Mouse (Mus musculus) cortical plate, adult 2 months (tissue): ENCODE data around the gene Daglb. TPM values are rescaled to one million over a fixed set of nuclear protein-coding genes. Genes with fewer than 3 reads are reported as not detected.
A peak's percentile ranks its signal among the peaks of the same experiment; 100 is the strongest.
"Not testable (repeated sequence)": the region's sequence is repeated elsewhere in the genome, so short reads cannot be mapped to it uniquely, and the experiment has no call there.

ENCODE experiments used
- H3K27ac ChIP-seq: fragments of 200-500 bp; 2 replicates; pipeline ENCODE4 v1.5.1; 2012; ENCODE audit warnings: low read length, control low read depth, inconsistent platforms; ENCODE audit not compliant: insufficient read depth
- H3K4me1 ChIP-seq: fragments of 200-500 bp; 2 replicates; pipeline ENCODE4 v1.6.1; 2011; ENCODE audit warnings: low read length; ENCODE audit not compliant: control insufficient read depth, insufficient read depth
- H3K4me3 ChIP-seq: fragments of 200-500 bp; 2 replicates; pipeline ENCODE4 v1.5.1; 2011; ENCODE audit warnings: mild to moderate bottlenecking, low read length, control low read depth; ENCODE audit not compliant: insufficient read depth
- CTCF ChIP-seq: fragments of 200-500 bp; IDR thresholded peaks from 2 replicates; pipeline ENCODE4 v1.5.1; 2011; ENCODE audit warnings: mild to moderate bottlenecking, control low read depth, low read length; ENCODE audit not compliant: insufficient read depth; ENCODE audit errors: extremely low read depth
- POLR2A ChIP-seq: fragments of 200-500 bp; IDR thresholded peaks from 2 replicates; pipeline ENCODE4 v1.6.1; 2011; ENCODE audit warnings: mild to moderate bottlenecking, low read length, control low read depth; ENCODE audit not compliant: insufficient read depth; ENCODE audit errors: extremely low read depth
- polyA plus RNA-seq: library from polyadenylated mRNA; depleted of rRNA; stranded (reverse); fragments of >200 nt; gene quantifications from 2 replicates; pipeline ENCODE4 v1.2.3, GENCODE M21; 2012

The Daglb gene
- polyA plus RNA-seq, 1 experiment: 30.4 TPM

GRCm38 (mm10) chr5:143499686-143500085 is 35.3 kb downstream of the Daglb start:
- Histone ChIP-seq H3K27ac (no peak overlapping the region), H3K4me3 (no peak overlapping the region), H3K4me1 (no peaks in the 10 kb centered on the region)
- no peak for TF ChIP-seq CTCF

- H3K4me1 ChIP-seq, H3K4me3 ChIP-seq, H3K27ac ChIP-seq: not testable (repeated sequence)
These were observed 36.3 kb downstream of the Daglb start for GRCm38 (mm10) chr5:143500711-143501110.

- Histone ChIP-seq H3K4me1 (peaks cover 2% of the 10 kb centered on the region; the same call in 1 of the 2 replicates), H3K4me3 (no peak overlapping the region), H3K27ac (no peak overlapping the region)
- TF ChIP-seq CTCF (no peak), POLR2A (no peak)
These were observed 36.8 kb downstream of the Daglb start for GRCm38 (mm10) chr5:143501140-143501539.

- H3K4me1 ChIP-seq: peaks cover 2% of the 10 kb centered on the region; the same call in 1 of the 2 replicates
- H3K4me3 ChIP-seq: no peak overlapping the region
- no peak overlapping the region for H3K27ac ChIP-seq
- TF ChIP-seq POLR2A: no peak
- no peak for TF ChIP-seq CTCF
These were observed 37.3 kb downstream of the Daglb start for GRCm38 (mm10) chr5:143501649-143502048.

- H3K4me1 ChIP-seq: peaks cover 2% of the 10 kb centered on the region; the same call in 1 of the 2 replicates
- no peak for TF ChIP-seq POLR2A
- TF ChIP-seq CTCF: no peak
- no peak overlapping the region for H3K27ac ChIP-seq
- no peak overlapping the region for H3K4me3 ChIP-seq
These were observed 38.6 kb downstream of the Daglb start for GRCm38 (mm10) chr5:143502899-143503557.

GRCm38 (mm10) chr5:143503740-143504139 is 39.4 kb downstream of the Daglb start:
- no peak overlapping the region for H3K4me3 ChIP-seq
- H3K4me1 ChIP-seq: peaks cover 5% of the 10 kb centered on the region; the same call in 1 of the 2 replicates
- H3K27ac ChIP-seq: no peak overlapping the region
- TF ChIP-seq CTCF (no peak), POLR2A (no peak)

GRCm38 (mm10) chr5:143504453-143504852 is 40.1 kb downstream of the Daglb start:
- H3K4me1 ChIP-seq: peaks cover 5% of the 10 kb centered on the region; the same call in 1 of the 2 replicates

GRCm38 (mm10) chr5:143505056-143505455 is 40.7 kb downstream of the Daglb start:
- no peak for TF ChIP-seq POLR2A
- TF ChIP-seq CTCF: no peak
- H3K4me1 ChIP-seq: peaks cover 5% of the 10 kb centered on the region; the same call in 1 of the 2 replicates
- no peak overlapping the region for H3K27ac ChIP-seq

More at GRCm38 (mm10) chr5:143504453-143504852, 40.1 kb downstream of the Daglb start:
- Histone ChIP-seq H3K27ac (no peak overlapping the region), H3K4me3 (no peak overlapping the region)
- TF ChIP-seq POLR2A: no peak
- peak; percentile 30; the same call in 1 of the 2 replicates for TF ChIP-seq CTCF

GRCm38 (mm10) chr5:143505545-143505944 is 41.2 kb downstream of the Daglb start:
- Histone ChIP-seq H3K4me3 (no peak overlapping the region), H3K4me1 (peaks cover 5% of the 10 kb centered on the region; the same call in 1 of the 2 replicates), H3K27ac (no peak overlapping the region)
- TF ChIP-seq POLR2A (no peak), CTCF (no peak)

More at GRCm38 (mm10) chr5:143505056-143505455, 40.7 kb downstream of the Daglb start:
- no peak overlapping the region for H3K4me3 ChIP-seq

GRCm38 (mm10) chr5:143509294-143509693 is 44.9 kb downstream of the Daglb start:
- H3K4me3 ChIP-seq: no peak overlapping the region
- H3K27ac ChIP-seq: no peak overlapping the region
- peaks cover 5% of the 10 kb centered on the region; the same call in 1 of the 2 replicates for H3K4me1 ChIP-seq
- TF ChIP-seq POLR2A: no peak
- TF ChIP-seq CTCF: no peak

GRCm38 (mm10) chr5:143509737-143510136 is 45.4 kb downstream of the Daglb start:
- peaks cover 5% of the 10 kb centered on the region; the same call in 1 of the 2 replicates for H3K4me1 ChIP-seq
- H3K27ac ChIP-seq: no peak overlapping the region
- no peak overlapping the region for H3K4me3 ChIP-seq
- TF ChIP-seq CTCF: no peak
- TF ChIP-seq POLR2A: no peak
